Mouse (Mus musculus) lung, adult 18-20 months (tissue): ENCODE measurements around the gene Tecpr1.

ENCODE experiments used
- DNase-seq, 2 experiments: peaks; one replicate each; pipeline ENCODE4 v3.0.0; 2022; ENCODE audit warnings: mixed read lengths in 2 of 2

Gene Tecpr1

DNA sequence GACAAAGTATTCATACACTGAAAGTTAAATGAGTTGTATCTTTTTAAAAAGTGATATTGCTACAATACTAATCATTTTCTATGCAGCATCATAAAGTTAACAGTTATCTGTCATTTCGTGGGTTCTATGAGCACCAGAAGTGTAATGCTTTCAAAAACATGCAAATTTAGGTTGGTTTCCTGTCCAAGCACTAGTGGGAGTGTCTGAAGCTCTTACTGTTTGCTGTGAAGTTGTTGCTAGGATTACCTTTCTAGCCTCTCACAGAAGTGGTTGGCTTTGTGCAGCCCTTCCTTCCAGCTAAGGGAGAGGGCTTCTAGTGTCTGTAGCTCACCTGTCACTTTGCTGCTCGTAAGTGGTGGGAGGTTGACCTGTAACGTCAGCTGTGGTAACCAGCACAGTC, 57.7 kb downstream of the Tecpr1 start:
- DNase-seq, result no peak

DNA sequence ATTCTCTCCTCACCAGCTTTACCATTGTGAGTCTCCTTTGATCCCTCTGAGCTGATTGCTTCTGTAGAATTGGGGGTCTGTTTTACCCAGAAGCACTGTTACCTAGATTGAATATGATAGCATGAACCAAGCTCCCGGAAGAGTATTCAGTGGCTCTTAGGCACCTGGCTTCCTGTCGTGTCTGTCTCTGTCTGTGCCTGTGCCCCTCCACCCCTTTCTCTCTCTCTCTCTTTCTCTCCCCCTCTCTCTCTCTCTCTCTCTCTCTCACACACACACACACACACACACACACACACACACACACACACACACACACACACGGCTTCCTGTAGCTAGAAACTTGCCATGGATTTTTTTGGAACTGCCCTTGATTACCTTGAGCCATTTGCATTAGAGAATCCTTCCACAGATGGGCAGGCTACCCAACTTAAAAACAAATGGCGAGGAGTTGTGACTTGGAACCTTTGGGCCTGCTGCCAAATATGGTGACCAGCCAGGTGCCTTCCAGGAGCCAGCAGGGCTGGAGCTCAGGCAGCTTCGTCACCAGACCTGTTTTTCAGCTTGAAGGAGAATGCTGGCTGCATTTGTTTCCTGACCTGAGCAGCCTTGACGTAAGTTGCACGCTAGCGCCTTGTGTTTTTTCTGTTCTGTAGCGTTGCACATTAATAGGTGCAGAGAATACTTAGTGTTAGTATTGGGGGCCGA, 60.5 kb downstream of the Tecpr1 start:
- DNase-seq, result peak; percentile 80 to 90

DNA sequence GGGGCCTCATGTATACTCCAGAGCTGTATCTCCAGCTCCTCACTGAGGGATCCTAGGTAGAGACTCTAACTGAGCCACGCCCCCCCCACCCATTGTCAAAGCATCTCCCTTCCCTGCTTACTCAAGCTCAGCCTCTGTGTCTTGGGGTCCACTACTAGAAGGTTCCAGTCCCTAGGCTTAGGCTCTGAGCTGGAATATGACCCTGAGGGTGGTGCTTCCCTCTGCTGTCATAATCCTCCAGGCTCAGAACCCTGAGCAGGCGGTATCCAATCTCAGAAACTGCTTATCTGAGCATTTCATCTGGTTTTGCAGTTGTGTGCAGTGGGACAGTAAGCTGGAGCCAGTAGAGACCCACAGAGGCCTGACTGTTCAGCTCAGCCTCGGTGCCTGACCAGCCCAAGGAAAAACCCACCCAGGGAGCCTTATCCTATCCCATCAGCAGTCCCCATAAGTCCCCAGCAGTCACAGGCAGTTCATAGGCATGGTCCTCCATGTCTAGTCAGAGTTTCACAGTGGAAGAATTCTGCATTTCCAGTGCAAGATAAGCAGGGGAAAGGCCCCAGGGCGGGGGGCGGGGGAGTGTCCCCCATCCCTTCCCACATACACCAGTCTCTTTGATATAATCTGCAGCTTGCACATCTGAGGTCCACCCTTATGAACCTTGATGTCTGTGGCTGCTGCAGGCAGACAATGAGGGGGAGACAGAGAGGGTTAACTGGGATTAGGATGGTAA, 61.2 kb downstream of the Tecpr1 start:
- no peak for DNase-seq

DNA sequence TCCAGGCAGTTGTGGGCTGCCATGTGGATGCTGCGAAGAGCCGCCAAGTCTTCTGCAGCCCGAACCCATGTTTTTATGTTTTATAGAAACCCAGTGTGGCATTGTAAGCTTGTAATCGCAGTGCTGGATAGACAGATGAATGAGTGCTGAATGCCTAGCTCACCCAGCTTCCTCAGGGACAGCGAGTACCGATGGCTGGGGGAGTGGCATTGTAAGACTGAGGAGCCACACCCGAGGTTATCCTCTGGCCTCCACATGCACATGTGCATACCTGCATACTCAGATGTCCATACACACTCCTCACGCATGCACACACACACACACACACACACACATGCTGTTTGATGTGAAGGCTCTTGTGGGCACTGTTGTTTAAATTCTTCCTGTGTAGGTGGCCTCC, 64.3 kb downstream of the Tecpr1 start:
- DNase-seq, result no peak

DNA sequence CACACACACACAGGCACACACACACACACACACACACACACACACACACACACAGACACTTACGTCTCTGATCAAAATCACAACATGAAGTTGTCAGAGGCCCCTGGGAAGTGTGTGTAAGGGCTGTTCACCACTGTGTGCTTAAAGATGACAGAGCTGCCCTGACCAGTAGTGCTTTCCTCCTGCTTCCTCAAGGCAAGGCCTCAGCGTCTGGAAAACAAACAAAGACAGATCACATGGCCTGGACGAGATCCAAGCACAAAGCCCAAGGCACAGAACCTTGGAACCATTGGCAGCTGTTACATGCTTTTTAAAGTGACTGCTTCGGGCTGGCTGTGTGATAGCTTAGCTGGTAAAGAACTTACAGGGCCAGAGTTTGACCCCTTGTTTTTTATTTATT, 64.8 kb downstream of the Tecpr1 start:
- DNase-seq, result peak; percentile 87 to 91

DNA sequence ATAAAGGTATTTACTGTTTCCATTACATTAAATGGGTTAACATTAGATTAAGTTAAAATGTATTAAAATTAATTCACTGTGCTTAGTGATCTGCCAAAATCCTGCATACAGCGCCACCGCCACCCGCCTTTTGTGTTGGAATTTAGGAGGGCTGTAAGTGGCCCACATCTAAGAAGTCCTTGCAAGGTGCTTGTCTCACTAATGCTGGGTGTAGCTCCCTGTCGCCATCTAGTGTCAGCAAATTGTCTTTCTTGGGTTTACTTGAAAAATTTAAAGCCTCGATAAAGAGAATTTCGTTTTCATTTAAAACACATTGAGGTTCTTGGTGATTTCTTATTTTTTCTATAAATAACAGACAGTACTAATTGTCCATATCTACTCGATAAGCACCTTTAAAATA, 68.9 kb downstream of the Tecpr1 start:
- DNase-seq, result peak; percentile 63 to 77

DNA sequence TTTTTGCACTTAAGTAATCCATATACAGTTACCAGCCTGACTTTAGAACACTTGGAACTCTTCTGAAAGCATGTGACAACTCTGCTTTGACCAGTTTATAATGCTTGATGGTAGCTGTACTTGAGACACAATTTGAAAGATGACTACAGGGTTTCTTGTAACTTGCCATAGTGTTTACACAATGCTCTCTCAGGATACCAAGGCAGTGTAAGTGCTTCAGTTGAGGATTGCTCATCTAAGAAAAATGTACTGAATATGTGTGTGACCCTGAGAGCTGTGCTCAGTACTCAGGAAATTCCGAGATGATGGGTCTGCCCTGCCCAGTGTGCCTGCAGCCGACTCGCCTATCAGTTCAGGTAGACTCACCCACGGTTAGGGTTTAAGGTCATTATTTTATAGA, 72.1 kb downstream of the Tecpr1 start:
- peak in 1 of 2 experiments; percentile 39 for DNase-seq

DNA sequence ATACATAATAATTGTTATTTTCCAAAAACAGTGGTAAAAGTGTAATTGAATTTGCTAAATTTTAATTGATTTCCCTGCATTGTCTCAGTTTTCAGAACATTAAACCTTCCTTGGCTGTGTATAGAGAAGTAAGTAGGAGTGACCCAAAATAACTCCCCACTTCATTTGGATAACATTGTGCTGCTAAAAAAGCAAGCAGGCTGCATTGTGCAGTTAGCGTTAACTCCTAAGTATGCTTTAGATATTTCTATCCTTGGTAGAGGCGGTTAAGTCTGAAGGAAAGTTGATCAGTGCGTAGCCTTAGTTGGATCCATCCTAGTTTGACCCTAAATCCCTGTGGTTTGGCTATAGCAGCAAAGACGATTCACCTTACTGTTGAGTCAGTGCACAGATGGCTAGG, 73.9 kb downstream of the Tecpr1 start:
- no peak for DNase-seq

DNA sequence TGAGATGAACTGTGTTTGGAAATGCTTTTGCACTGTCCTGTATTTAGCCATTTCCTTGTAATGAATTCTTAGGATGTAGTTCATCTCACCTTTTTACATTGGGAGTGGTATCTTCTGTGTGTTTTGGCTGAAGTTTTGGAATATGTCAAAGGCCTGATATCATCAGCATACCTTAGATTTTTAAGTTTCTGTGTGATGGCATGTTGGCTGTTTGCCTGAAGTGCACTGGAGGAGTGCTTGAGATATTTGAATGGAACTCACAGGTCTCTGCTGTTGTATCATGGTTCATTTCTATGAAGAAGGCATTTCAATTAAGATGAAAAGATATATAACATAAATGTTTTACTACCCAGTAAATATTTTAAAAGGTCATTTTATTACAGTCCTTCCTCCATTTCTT, 76.5 kb downstream of the Tecpr1 start:
- peak; percentile 61 to 65 for DNase-seq
